Mouse (Mus musculus): ENCODE measurements around the gene Atp2b4. TPM values are rescaled to one million over a fixed set of nuclear protein-coding genes. Genes with fewer than 3 reads are reported as not detected.
"Not testable (repeated sequence)": the region's sequence is repeated elsewhere in the genome, so short reads cannot be mapped to it uniquely, and the experiment has no call there.

Gene Atp2b4
- total RNA-seq, 2 experiments from 2014 or later, result 25.1 to 41.5 TPM

- no peak for DNase-seq (ENCODE audit: low spot score in 2 of 2)
Observed at GRCm38 (mm10) chr1:133697935-133698620, 102.8 kb downstream of the Atp2b4 start.

GRCm38 (mm10) chr1:133695901-133696300, 104.9 kb downstream of the Atp2b4 start:
- DNase-seq (ENCODE audit: low spot score in 2 of 2), result no peak

- no peak for DNase-seq (ENCODE audit: low spot score in 2 of 2)
Observed at GRCm38 (mm10) chr1:133694876-133695275, 106.0 kb downstream of the Atp2b4 start.

GRCm38 (mm10) chr1:133694301-133694700, 106.5 kb downstream of the Atp2b4 start:
- DNase-seq (ENCODE audit: low spot score in 2 of 2), result no peak

GRCm38 (mm10) chr1:133693536-133694114, 107.2 kb downstream of the Atp2b4 start:
- DNase-seq (ENCODE audit: low spot score in 2 of 2), result no peak

GRCm38 (mm10) chr1:133692195-133692594, 108.6 kb downstream of the Atp2b4 start:
- no peak for DNase-seq (ENCODE audit: low spot score in 2 of 2)

- no peak for DNase-seq (ENCODE audit: low spot score in 2 of 2)
Observed at GRCm38 (mm10) chr1:133691046-133691445, 109.8 kb downstream of the Atp2b4 start.

- no peak for DNase-seq (ENCODE audit: low spot score in 2 of 2)
Observed at GRCm38 (mm10) chr1:133689897-133690296, 110.9 kb downstream of the Atp2b4 start, which contains the start of gene Lax1. Gene Lax1, minus strand, starts transcription at chr1:133690108.

GRCm38 (mm10) chr1:133688301-133688700, 112.5 kb downstream of the Atp2b4 start:
- no peak for DNase-seq (ENCODE audit: low spot score in 2 of 2)

- no peak for DNase-seq (ENCODE audit: low spot score in 2 of 2)
Observed at GRCm38 (mm10) chr1:133685749-133686519, 114.9 kb downstream of the Atp2b4 start.

- DNase-seq (ENCODE audit: low spot score in 2 of 2), result no peak
Observed at GRCm38 (mm10) chr1:133671801-133672200, 129.0 kb downstream of the Atp2b4 start.

- DNase-seq (ENCODE audit: low spot score in 2 of 2), result no peak
Observed at GRCm38 (mm10) chr1:133671266-133671665, 129.6 kb downstream of the Atp2b4 start.

GRCm38 (mm10) chr1:133670776-133671175, 130.1 kb downstream of the Atp2b4 start:
- DNase-seq (ENCODE audit: low spot score in 2 of 2), result no peak

GRCm38 (mm10) chr1:133670190-133670589, 130.7 kb downstream of the Atp2b4 start:
- DNase-seq (ENCODE audit: low spot score in 2 of 2), result no peak

- DNase-seq (ENCODE audit: low spot score in 2 of 2), result no peak
Observed at GRCm38 (mm10) chr1:133668618-133669017, 132.2 kb downstream of the Atp2b4 start.

GRCm38 (mm10) chr1:133667721-133668120, 133.1 kb downstream of the Atp2b4 start:
- no peak for DNase-seq (ENCODE audit: low spot score in 2 of 2)

- DNase-seq (ENCODE audit: low spot score in 2 of 2), result not testable (repeated sequence)
Observed at GRCm38 (mm10) chr1:133665713-133666112, 135.1 kb downstream of the Atp2b4 start.

GRCm38 (mm10) chr1:133664203-133664970, 136.5 kb downstream of the Atp2b4 start:
- no peak for DNase-seq (ENCODE audit: low spot score in 2 of 2)

- DNase-seq (ENCODE audit: low spot score in 2 of 2), result no peak
Observed at GRCm38 (mm10) chr1:133663427-133663826, 137.4 kb downstream of the Atp2b4 start.

- DNase-seq (ENCODE audit: low spot score in 2 of 2), result no peak
Observed at GRCm38 (mm10) chr1:133662941-133663340, 137.9 kb downstream of the Atp2b4 start.

Measured in adrenal gland, adult 18-20 months (tissue).